Mouse (Mus musculus) heart, embryonic 14.5 days (tissue): ENCODE measurements around the gene Sema4f. TPM values are rescaled to one million over a fixed set of nuclear protein-coding genes. Genes with fewer than 3 reads are reported as not detected.
A peak's percentile ranks its signal among the peaks of the same experiment; 100 is the strongest.

ENCODE experiments used
- ATAC-seq: fragments of 200-750 bp; cut with Nextera tagmentation; 2 replicates; pipeline ENCODE4 v1.8.0; 2017; ENCODE audit warnings: low read depth, moderate TSS enrichment; ENCODE audit not compliant: insufficient number of reproducible peaks, insufficient read depth, low FRiP score
- H3K27ac ChIP-seq, 2 experiments: fragments of 200-500 bp in 1 of 2; fragments of 300-500 bp in 1 of 2; sonication (generic) in 1 of 2; replicated peaks in 1 of 2; 2 replicates each; pipeline ENCODE4 v1.5.1; 2012 to 2014; ENCODE audit warnings: low read depth in 2 of 2, low read length in 2 of 2, control low read depth in 1 of 2, mild to moderate bottlenecking in 1 of 2, mixed read lengths in 1 of 2; ENCODE audit not compliant: control insufficient read depth in 1 of 2, insufficient read depth in 1 of 2
- H3K27me3 ChIP-seq: fragments of 300-500 bp; sonication (generic); 2 replicates; pipeline ENCODE4 v1.6.1; 2014; ENCODE audit warnings: mild to moderate bottlenecking, low read length, control low read depth; ENCODE audit not compliant: control insufficient read depth, insufficient read depth
- H3K36me3 ChIP-seq: fragments of 300-500 bp; sonication (generic); 2 replicates; pipeline ENCODE4 v1.6.1; 2014; ENCODE audit warnings: mild to moderate bottlenecking, control low read depth, low read length, mixed read lengths; ENCODE audit not compliant: control insufficient read depth, insufficient read depth
- H3K4me1 ChIP-seq, 2 experiments: fragments of 200-500 bp in 1 of 2; fragments of 300-500 bp in 1 of 2; sonication (generic) in 1 of 2; 2 replicates each; pipeline ENCODE4 v1.6.1; 2012 to 2014; ENCODE audit warnings: low read length in 2 of 2, control low read depth in 1 of 2, mixed read lengths in 1 of 2; ENCODE audit not compliant: control insufficient read depth in 2 of 2, insufficient read depth in 2 of 2
- H3K4me2 ChIP-seq: fragments of 300-500 bp; sonication (generic); 2 replicates; pipeline ENCODE4 v1.6.1; 2014; ENCODE audit warnings: mild to moderate bottlenecking, low read length
- H3K4me3 ChIP-seq, 2 experiments: fragments of 200-500 bp in 1 of 2; fragments of 300-500 bp in 1 of 2; sonication (generic) in 1 of 2; 2 replicates each; pipeline ENCODE4 v1.5.1; 2012 to 2014; ENCODE audit warnings: low read length in 2 of 2, mild to moderate bottlenecking in 2 of 2, control low read depth in 1 of 2, low read depth in 1 of 2, moderate library complexity in 1 of 2; ENCODE audit not compliant: control insufficient read depth in 1 of 2, insufficient read depth in 1 of 2
- H3K9ac ChIP-seq: fragments of 300-500 bp; sonication (generic); 2 replicates; pipeline ENCODE4 v1.6.1; 2014; ENCODE audit warnings: mild to moderate bottlenecking, low read length
- H3K9me3 ChIP-seq: fragments of 300-500 bp; sonication (generic); 2 replicates; pipeline ENCODE4 v1.6.1; 2016; ENCODE audit warnings: low read length, control low read depth; ENCODE audit not compliant: control insufficient read depth
- WGBS: fragments of 180-500 bp; shearing (Covaris S2); extraction: QIAGEN DNeasy Blood & Tissue Kit; methylation state at CpG from one replicate; pipeline ENCODE4 v1.1.7; 2014; 5-methylcytosine and 5-hydroxymethylcytosine counted together
- polyA plus RNA-seq: library from polyadenylated mRNA; unstranded; fragments of >200 nt; fragmentation: Nextera tagmentation; extraction: Ambion mirVana; gene quantifications from 2 replicates; pipeline ENCODE4 v1.2.1, GENCODE M21; 2014

The Sema4f gene
- not detected in 2 replicates for polyA plus RNA-seq

DNA sequence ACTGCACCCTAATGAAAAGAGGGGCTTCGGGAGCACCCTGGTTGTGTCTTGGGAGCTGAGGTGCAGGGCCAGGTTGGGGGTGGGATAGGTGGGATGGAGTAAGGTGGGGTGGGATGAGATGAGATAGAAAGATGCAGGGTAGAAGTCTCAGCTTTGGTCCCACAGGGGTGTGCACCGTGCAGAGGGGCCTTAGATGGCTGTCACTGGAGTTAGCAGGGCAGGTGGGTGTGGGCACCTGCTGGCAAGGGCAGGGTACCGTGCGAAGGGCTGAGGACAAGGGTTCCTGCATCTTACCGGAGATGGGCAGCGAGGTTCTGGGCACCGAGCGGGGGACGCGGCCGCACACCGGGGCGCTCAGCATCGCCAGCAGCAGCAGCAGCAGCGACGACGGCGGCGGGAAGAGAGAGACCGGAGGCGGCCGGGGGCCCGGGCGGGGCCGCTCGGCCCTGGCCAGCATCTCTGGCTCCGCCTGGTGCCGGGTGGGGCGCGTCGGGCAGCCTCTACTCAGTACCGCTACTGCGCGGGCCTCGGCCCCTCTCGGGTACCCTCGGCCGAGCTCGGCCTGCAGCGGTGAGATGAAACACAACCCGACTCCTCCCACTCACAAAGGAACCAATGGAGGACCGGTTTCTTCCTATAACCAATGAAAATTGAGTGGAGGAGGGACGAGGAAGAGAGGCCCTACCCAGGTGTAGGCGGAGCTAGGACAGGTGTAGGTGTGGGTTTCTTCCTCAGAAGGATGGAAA, at the start of gene Sema4f:
Gene Sema4f (minus strand): TSS at position 603 of the 746 bp plus-strand sequence.
- H3K4me3 ChIP-seq, result peak within 1 kb of the TSS; percentile 36 to 44
- 4% methylated on average over 41 of the region's 44 CpGs for WGBS

DNA sequence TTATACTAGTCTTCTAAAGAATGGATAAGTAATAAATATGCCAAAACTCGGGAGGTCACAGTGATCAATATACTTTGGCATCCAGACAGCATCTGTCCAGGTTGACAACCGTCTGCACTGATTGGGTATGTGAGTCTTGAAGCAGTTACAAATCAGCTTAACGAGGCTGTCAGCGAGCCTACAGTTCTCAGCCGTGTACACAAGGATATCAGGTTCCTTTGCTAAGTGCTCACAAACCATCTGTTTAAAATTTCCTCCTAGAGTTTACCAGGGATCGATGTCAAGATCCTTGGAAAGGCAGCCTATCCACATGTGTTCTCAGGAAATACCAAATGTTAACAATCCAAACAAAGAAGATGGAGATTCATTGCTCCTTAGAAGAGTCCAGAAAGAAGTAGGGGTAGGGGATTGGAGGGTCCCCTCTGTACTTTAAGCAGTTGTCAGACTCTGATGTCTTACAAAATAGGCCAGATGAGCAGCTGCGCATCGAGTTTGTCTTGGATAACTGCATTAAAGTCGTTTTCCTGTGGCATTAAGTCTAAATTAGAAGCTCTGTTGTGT, 47.9 kb upstream of the Sema4f start:
- H3K36me3 ChIP-seq, result no peaks in the 10 kb centered on the region
- no peak overlapping the region for H3K27ac ChIP-seq
- no peaks in the 10 kb centered on the region for H3K4me1 ChIP-seq
- H3K9ac ChIP-seq, result no peak overlapping the region
- no peak overlapping the region for H3K4me2 ChIP-seq
- ATAC-seq, result no peak
- no peak overlapping the region for H3K4me3 ChIP-seq
- H3K9me3 ChIP-seq, result no peaks in the 10 kb centered on the region
- WGBS, result 31% methylated on average over 9 of the region's 9 CpGs
- no peaks in the 10 kb centered on the region for H3K27me3 ChIP-seq

More for the DNA sequence above, at the start of gene Sema4f:
- Histone ChIP-seq H3K36me3 (no peaks in the 10 kb centered on the region), H3K4me1 (no peaks in the 10 kb centered on the region; a peak in 1 of 4 replicates), H3K9ac (peak within 1 kb of the TSS; percentile 62; the same call in 1 of the 2 replicates), H3K9me3 (0 out of 2 replicates have a peak, but pooled peaks cover 3% of the 10 kb centered on the region), H3K4me2 (peak within 1 kb of the TSS; percentile 81), H3K27me3 (peaks cover 45% of the 10 kb centered on the region), H3K27ac (no peak within 1 kb of the TSS)
- no peak for ATAC-seq

DNA sequence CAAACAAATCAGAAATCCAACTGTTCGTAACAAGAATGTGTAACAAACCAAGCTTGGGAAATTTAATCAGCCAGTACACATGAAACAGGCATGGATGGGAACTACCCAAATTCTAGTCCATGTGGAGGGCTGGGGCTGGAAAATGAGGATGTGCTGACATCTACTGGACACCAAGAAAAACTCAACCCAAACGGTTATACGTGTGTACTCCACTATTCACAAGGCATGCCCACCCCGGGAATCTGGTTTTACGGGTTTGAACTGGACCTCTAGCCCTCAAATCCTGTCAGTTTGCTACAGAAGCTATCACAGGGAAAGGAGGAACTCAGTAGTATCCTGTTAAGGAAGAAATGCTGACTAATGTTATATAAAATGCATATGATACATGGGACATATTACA, 31.5 kb upstream of the Sema4f start:
- Histone ChIP-seq H3K4me1 (no peaks in the 10 kb centered on the region), H3K9ac (no peak overlapping the region), H3K27ac (no peak overlapping the region), H3K36me3 (no peaks in the 10 kb centered on the region), H3K9me3 (no peaks in the 10 kb centered on the region), H3K4me2 (no peak overlapping the region), H3K27me3 (peaks cover 3% of the 10 kb centered on the region), H3K4me3 (no peak overlapping the region)
- no peak for ATAC-seq
- WGBS, result 15% methylated on average over 5 of the region's 5 CpGs

DNA sequence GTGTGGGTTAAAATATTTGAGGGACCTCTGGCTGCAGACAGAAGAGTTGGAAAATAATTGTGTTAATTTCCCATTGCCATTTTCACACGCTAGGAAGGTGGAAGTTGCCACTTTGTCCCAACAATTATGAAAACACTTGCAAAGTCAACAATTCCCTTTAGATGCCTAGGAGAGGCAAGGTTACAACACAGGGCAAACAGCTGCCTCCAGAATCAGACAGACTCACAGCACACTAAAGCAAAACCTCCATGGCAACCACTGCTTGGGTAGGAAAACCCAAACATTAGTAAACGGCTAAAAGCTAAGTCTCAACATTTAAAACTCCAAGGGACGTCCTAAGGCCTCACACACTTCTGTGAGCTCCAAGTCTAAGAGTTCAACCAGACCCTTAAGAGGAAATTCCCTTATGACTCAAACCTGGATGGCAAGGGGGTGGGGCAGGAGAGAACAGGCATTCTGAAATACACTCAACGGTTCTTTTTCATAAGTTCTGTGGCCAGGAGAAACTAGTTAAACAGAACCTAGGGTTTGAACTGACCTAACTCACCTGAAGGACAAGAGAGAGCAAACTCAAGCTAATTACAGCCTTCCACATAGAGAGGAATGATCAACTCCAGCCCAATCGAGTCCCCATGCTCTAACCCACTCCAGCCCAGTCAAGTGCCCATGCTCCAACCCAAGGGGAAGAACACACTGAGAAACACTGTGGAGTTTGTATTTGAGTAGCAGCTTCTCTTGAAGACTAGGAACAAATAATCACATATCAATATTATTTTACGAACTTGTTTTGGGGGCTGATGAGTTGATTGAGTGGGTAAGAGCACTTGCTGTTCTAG, 29.9 kb upstream of the Sema4f start:
- Histone ChIP-seq H3K27ac (no peak overlapping the region), H3K4me2 (no peak overlapping the region), H3K36me3 (no peaks in the 10 kb centered on the region), H3K9me3 (no peaks in the 10 kb centered on the region), H3K4me1 (no peaks in the 10 kb centered on the region), H3K27me3 (peaks cover 3% of the 10 kb centered on the region), H3K4me3 (no peak overlapping the region), H3K9ac (no peak overlapping the region)
- no peak for ATAC-seq
- WGBS, result 64% methylated on average over 6 of the region's 6 CpGs

DNA sequence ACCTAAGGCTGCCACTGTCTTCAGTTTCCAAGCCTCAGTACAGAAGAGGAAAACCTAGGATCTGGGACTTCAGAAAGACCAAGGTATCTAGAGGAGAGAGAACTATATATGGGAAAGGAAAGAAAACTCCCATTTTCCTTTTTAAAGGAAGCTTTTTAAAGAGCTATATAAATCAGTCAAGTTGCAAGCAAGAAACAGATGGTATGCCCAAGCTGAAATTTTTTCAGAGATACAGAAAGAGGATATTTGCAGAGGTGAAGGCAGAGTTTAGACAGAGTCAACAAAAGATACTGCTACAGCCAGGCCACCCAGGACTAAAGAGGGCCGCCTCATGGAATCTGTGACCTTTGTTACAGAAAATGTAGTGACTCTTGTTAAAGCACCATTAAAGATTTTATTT, 22.1 kb upstream of the Sema4f start:
- no peak for ATAC-seq
- 76% methylated on average over 1 of the region's 1 CpGs for WGBS

DNA sequence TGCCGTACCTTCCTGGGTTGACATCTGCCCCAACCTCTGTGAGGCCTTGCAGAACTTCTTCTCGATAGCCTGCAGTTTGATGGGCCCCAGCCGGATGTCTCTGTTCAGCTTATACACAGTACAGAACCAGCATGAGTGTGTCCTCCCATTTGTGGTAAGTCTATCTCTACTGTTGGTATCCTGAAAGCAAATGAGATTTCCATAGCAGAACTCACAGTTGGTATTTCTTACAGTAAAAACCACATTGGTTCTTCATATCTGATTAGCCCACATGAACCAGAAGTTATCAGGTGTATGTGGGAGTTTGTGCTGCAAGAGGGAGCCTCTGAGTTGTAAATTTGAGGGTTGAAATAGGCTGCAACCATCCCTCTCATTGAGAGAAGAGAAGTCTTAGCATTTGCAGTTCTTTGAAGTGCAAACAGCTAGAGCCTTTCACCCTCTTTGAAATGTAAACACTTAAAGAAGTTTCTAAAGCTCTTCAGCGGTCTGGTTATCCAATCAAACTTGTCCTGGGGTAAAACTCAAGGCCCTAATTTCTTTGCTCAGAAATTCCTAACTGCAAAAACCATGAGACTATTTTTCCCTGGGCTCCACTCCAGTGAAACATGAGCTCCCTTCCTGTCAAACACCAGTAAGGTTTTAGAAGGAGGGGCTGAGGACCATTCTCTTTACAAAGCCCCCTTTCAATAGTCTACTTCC, 17.1 kb upstream of the Sema4f start:
- H3K9ac ChIP-seq, result no peak overlapping the region
- WGBS, result 42% methylated on average over 4 of the region's 4 CpGs
- H3K27ac ChIP-seq, result no peak overlapping the region
- no peaks in the 10 kb centered on the region; the same call in 1 of the 2 replicates for H3K27me3 ChIP-seq
- no peak overlapping the region for H3K4me2 ChIP-seq
- no peak overlapping the region for H3K4me3 ChIP-seq
- no peak for ATAC-seq
- H3K4me1 ChIP-seq, result no peaks in the 10 kb centered on the region
- H3K36me3 ChIP-seq, result no peaks in the 10 kb centered on the region
- H3K9me3 ChIP-seq, result 0 out of 2 replicates have a peak, but pooled peaks cover 2% of the 10 kb centered on the region

More for the DNA sequence above, 22.1 kb upstream of the Sema4f start:
- H3K9me3 ChIP-seq, result no peaks in the 10 kb centered on the region
- no peak overlapping the region for H3K9ac ChIP-seq
- H3K4me3 ChIP-seq, result no peak overlapping the region
- no peaks in the 10 kb centered on the region; the same call in 1 of the 2 replicates for H3K27me3 ChIP-seq
- H3K36me3 ChIP-seq, result no peaks in the 10 kb centered on the region
- H3K4me1 ChIP-seq, result no peaks in the 10 kb centered on the region
- no peak overlapping the region for H3K4me2 ChIP-seq
- no peak overlapping the region for H3K27ac ChIP-seq

DNA sequence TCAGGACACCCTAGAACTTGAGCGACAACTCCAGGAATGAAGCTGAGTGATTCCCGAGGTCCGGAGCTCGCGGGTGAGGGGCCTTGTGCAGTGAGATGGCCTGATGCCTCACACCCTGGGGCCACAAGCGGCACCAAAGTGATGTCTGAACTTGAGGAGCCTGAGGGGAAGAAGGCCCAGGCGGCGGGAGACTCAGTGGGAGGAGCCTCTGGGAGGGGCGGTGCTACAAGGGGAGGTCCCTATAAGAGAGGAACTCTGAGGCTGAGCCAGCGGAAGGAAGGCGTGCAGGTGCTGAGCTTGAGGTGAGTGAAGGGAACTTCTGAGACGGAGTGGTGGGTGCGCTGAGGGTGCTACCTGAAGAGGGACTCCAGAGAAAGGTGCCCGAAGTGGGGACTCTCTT, 7.1 kb upstream of the Sema4f start, which contains the start of gene M1ap:
Gene M1ap (plus strand): TSS at position 252 of the 400 bp plus-strand sequence.
- Histone ChIP-seq H3K9me3 (no peaks in the 10 kb centered on the region), H3K27ac (no peak within 1 kb of the TSS), H3K27me3 (no peaks in the 10 kb centered on the region), H3K9ac (no peak within 1 kb of the TSS), H3K4me1 (no peaks in the 10 kb centered on the region), H3K4me3 (no peak within 1 kb of the TSS), H3K4me2 (no peak within 1 kb of the TSS), H3K36me3 (no peaks in the 10 kb centered on the region)
- WGBS, result 47% methylated on average over 14 of the region's 14 CpGs
- no peak for ATAC-seq
